Mouse (Mus musculus) liver, adult 2 months (tissue): Measurements from ENCODE around the gene Sco2.

Experiments used
- CTCF ChIP-seq: fragments of 200-500 bp; IDR thresholded peaks from 2 replicates; pipeline ENCODE4 v1.5.1; 2011; ENCODE audit warnings: low read depth, low read length, control low read depth
- POLR2A ChIP-seq: fragments of 200-500 bp; IDR thresholded peaks from 2 replicates; pipeline ENCODE4 v1.6.1; 2011; ENCODE audit warnings: low read length, control low read depth; ENCODE audit not compliant: insufficient read depth; ENCODE audit errors: extremely low read depth

DNA sequence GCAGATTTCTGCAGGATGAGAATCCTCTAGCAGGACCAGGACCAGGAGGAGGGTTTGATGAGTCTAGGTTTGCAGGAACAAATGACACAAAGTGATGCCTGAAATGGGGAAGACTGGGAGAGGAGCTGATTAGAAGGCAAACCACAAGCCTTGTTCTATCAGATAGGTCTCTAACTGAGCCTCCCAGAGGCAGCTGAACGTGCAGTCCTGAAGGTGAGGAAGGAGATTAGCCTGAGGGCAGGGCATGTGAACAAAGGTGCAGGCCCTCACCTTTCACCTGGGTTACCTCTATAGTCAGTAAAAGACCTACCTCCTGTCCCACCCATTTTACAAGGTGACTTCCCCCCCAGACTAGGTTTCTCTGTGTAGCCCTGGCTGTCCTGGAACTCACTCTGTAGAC lies 26.1 kb upstream of the Sco2 start:
- TF ChIP-seq CTCF, result no peak
- no peak for TF ChIP-seq POLR2A
